Mouse (Mus musculus) T-cell, adult 2 months (primary cell): Measurements from ENCODE around the gene Fmnl3.
A peak's percentile ranks its signal among the peaks of the same experiment; 100 is the strongest.
"Not testable (repeated sequence)": the region's sequence is repeated elsewhere in the genome, so short reads cannot be mapped to it uniquely, and the experiment has no call there.

Experiments
- DNase-seq: peaks from one replicate; pipeline ENCODE4 v3.0.0; 2022; ENCODE audit warnings: low spot score

Gene Fmnl3

DNA sequence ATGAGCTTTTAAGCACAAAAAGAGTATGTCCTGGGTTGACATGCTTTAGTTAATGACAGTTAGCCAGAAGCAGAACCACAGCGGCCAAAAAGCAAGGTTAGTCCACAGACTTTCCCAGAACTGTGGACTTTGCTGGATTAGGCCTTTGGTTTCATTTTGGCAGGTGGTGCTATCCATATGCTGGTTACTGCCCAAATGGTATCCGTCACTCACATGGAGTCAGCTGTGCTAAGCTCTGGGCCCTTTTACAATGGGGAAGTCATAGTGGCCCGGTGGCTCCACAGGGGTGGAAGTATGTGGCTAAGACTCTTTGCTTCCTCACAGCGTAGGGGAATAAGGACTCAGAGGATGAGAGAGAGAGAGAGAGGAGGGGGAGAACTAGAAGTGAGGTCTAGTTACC lies 17.7 kb upstream of the Fmnl3 start:
- no peak for DNase-seq

DNA sequence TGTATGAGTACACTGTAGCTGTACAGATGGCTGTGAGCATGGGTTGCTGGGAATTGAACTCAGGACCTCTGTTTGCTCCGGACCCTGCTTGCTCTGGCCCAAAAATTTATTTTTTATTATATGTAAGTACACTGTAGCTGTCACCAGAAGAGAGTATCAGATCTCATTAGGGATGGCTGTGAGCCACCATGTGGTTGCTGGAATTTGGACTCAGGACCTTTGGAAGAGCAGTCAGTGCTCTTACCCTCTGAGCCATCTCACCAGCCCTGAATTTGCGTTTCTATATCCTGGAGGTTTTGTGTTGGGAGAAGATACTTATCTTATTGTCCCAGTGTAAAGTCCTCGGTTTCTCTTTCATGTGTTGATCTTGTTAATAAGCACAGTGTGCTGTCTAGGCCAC lies 16.5 kb upstream of the Fmnl3 start:
- DNase-seq = no peak

DNA sequence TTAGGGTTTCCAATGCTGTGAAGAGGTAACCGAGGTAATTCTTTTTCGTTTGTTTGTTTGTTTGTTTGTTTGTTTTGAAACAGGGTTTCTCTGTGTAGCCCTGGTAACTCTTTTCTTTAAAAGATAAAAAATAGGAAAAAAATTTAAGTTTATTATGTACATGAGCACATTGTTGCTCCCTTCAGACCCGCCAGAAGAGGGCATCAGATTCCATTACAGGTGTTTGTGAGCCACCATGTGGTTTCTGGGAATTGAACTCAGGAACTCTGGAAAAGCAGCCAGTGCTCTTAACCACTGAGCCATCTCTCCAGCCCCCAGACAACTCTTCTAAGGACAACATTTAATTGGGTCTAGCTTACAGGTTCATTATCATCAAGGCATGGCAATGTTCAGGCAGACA lies 15.8 kb upstream of the Fmnl3 start:
- DNase-seq = not testable (repeated sequence)

DNA sequence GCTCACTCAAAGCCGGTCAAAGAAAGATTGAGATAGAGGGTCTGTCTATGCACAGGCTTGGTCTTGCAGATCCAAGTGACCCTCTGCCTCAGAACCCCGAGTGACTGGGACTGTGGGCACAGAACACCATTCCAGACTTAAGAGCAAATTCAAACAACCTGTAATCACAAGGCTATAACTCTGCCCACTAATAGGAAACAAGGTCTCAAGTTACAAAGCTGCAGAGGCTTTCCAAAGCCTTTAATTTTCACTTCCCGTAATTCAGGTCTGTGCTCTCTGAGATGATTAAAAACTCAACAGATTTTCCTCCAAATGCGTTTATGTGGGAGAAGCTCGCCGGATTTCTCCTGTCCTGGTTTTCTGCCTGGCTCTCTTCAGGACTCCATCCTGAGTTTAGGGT lies 13.8 kb upstream of the Fmnl3 start:
- DNase-seq = no peak

DNA sequence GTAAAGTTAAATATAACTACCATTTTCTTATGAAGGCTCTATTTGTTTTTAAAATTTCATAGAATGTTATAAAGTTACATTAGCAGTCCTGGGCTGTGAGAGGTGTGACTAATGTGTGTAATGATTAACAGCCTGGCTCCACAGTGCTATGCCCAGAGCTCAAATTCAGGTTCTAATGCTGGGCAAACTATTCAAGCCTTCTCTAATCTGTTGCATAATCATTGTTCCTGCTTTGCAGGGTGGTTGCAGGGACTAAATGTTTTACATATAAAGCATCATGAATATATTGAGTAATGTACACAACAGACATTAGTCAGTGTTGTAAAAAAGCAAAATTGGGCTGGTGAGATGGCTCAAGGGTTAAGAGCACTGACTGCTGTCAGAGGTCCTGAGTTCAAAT lies 12.6 kb upstream of the Fmnl3 start:
- no peak for DNase-seq

DNA sequence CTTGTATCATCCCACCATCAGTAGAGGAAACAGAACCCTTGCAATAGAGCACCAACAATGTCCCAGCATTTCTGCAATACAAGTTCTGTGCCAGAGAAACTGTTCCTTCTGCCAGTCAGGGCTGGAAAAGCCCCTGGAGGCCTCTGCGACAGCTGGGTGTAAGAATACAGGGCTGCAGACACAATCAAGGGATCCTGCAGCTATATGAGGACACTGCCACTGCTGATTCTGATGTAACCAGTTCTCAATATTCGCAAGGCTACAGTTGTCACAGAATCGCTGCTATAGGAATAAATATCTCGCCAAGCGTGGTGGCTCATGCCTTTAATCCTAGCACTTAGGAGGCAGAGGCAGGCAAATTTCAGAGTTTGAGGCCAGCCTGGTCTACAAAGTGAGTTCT lies 6.0 kb upstream of the Fmnl3 start:
- DNase-seq = no peak

DNA sequence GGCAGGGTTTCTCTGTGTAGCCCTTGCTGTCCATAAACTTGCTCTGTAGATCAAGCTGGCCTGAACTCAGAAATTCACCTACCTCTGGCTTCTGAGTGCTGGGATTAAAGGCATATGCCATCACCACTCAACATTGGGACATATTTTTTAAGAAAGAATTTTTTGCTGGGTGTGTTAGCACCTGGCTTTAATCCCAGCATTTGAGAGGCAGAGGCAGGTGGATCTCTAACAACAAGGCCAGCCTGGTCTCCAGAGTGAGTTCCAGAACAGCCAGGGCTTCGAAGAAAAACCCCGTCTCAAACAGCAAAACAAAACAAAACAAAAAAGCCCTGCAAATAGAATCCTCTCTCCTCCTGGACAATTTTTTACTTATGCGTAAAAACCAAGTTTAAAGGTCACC lies 5.3 kb upstream of the Fmnl3 start:
- DNase-seq = no peak

DNA sequence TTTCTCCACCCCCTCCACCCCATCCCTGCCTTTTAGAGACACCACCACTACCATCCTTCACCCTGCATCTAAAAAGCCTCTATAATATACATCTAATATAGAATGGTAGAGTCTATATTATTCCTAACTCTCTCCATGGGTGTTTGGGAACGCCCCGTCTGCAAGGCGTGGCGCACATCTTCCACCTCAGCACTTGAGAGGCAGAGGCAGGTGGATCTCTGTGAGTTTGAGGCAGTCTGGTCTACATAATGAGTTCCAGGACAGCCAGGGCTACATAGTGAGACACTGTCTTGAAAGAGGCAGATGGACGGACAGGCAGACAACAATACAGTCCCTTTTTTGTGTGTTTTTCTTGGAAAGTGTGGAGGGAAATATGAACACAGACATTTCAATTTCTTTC lies 4.8 kb upstream of the Fmnl3 start:
- DNase-seq = no peak

DNA sequence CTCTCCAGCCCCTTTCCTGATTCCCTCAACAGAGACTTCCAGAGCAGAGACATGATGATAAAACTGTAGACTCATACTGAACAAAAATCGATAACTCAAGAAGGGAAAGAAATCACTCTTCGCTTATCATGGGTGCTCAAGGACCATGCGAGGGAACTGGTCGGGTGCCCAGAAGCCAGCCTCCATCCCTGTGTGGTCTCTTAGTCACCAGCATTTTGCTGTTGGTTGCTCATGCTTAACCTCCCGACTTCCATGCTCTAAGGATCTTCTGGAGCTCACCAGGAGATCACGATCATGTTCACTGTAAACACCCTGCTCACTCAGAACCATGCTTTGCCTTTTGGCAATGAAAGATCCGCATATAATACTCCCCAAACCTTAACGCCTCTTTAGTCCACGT lies 2.5 kb upstream of the Fmnl3 start:
- DNase-seq = no peak

DNA sequence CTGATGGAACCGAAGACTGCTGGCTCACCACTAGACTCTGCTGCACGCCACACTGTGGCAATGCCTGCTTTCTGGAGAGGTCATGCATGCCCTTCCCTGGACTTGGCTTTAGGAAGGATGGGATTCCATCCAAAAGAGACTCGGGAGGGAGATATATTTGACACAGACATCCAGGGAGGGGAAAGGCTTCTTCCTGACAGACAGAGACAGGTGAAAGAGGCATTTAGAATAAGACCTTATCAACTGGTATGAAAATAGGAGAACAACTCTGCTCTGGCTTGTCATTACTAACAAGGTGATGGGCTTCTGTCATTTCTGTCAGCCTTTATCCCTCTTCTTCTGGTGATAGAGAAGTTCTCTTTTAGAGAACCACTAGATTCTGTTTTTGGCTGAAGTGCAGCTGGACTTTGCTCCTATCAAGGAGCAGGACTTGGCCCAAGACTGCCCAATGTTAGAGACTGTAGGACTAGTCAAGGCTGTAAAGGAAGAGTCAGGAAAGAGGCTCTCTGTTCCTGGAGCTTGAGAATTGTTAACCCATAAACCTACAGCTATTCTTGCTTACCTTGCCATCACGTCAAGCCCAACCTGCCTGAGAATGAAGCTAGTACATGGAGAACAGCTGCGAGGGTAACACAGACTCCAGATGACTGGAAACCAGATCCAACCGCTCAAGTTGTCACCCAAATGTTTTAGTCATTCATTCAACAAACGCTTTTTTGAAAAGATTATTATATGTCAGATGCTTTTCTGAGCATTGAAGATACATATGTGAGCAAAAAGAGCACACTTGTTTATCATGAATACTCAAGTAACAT lies 1.5 kb upstream of the Fmnl3 start:
- no peak for DNase-seq

DNA sequence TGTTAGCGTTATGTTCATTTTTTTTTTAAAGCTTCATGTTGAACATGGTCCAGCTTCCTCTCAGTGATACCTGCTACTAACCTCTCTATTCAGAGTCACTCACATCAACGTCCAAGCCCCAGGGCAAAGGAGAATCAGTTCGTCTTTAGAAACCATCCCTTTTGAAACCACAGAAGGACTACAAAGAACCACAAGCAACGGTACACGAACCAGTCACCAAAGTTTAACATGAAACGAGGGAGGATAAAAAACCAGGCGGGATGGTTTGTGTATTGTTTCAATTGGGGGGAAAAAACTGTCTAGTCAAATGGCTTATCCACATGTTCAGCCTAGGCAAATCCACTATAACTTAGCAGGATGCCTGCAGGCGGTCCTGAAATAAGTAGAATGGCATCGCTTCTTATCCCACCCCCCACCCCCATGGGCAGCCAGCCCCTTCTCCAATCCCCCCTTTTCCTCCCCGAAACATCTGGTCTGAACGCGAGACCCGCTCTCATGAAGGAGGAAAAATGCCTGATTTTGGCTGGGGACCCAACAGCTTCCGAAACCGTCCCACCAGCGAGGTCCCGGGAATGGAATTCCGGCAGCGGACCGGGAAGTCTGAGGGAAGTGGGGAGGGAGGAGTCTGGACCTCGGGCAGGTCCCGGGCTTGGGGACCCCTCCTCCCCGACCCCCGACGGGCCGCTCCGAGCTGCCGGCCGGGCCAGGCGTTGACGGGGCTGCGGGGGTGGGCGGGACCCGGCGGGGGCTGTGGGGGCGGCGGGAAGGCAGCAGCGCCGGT lies 701 bp downstream of the Fmnl3 start:
- no peak for DNase-seq

DNA sequence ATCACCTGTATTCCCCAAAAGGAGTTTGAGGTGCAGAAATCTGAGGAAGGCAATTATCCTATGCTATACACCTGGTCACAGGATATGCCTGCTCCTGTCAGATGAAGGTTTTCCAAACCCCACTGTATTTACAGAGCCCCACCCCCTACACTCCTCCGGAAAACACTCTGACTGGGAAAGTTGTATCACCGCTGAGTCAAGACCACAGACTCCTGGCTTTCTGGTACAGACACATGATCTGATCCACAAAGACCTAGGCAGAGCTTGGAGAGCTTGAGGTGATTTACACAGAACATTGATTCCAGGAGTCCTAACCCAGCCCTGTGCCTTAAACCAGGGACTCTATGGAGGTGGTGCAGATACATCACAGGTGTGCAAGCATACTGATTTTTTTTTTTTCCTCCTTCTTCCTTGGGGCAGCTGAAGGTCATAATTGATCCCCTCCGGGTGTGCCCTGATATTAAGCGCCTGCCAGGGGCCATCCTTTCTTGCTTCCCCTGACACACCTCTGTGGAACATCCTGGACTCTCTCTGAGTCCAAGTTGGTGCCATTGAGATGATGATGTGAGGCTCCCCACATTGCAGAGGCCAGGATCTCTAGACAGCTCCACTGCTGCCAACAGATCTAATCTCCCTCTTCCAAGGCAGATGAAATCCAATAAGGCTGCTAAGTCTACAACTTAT lies 1.6 kb downstream of the Fmnl3 start:
- no peak for DNase-seq

DNA sequence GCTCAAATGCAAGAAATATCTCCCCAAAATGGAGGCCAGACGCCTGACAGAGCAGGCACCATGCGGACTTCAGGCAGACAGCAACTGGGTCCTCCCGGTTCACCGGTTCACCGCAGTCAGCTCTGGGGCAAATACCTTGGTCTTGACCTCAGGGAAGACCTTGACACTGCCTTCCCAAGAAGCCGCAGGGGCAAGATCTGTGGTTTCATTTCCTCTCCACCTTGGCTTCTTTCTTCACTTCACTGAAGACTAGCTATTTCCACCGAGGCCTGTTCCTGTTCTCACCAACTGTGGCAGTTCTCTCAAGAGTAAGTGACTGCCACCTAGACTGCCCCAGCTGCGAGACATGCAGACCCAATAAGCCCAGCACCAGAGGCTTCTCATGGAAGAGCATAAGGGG lies 5.4 kb downstream of the Fmnl3 start:
- DNase-seq = peak; percentile 51

DNA sequence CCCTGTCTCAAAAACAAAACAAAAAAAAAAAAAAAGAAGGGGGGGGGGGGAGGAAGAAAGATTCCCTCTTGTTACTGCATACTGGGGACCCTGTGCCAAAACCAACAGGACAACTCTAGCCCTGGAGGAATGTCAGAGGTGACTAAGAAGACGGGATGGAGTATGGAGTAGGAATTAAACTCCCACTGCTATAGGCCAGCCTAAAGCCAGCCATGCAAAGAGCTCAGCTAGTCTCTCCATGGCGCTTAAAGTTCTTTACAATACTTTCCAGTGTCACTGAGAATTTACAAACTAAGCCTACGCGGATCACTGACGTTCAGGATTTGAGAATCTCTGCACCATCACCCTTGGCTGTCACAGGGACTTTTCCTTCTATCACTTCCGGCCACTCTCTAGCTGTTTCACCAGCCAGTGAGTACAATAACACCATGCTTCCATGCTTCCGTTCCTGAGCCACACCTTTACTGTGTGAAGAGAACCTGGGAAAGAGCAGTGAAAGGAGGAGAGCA lies 6.2 kb downstream of the Fmnl3 start:
- DNase-seq = no peak

DNA sequence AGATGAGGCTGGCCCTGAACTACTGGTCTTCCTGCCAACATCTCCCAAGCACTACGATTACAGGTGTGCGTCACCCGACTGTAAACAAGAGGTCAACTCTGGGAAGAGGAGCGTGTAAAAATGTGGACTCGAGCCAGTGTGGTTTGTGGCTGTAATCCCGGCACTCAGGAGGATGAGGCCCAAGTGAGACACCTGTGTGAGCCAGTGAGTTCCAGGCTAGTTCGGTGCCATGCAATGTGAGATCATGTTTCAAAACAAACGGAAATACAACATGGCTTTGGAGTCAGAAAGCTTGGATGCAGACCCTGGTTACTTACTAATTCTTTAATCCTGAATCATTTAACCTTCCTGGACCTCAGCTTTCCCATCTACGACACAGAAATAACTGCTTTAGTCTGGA lies 11.3 kb downstream of the Fmnl3 start:
- DNase-seq = no peak

DNA sequence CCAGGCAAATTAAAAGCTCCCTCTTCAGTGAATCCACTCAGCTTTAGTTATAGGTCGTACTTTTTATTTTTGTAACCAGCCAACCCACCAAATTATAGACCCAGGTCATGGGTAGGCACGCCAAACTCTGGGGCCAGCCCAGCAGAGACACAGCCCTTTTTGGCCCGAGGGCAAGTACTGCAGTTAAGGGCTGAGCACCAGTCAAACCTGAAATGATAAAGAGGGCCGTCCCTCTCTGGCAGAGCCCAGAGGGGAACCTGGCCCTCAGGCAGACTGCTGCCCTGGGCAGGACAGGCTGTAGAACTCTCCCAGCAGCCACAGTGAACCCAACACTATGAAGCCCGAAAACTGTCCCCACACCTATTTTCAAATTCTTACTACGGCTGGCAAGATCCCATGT lies 13.8 kb downstream of the Fmnl3 start:
- DNase-seq = no peak

DNA sequence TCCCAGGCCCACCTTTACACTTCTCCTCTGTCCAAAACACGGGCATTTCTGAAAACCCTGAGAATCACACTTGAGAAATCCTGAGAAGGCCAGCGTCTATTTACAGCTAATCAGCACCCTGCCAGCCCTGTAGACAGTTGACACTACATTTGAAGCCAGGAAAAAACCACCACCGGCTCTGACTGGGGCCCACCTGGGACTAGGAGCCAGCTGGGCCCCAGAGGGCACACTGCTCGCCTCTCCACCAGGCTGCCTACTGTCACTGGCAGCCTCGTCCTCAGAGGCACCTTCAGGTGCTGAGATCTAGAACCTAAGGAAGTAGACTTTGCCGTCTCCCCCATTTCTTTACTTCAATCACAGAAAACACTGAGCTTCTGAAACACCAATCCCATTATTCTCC lies 14.6 kb downstream of the Fmnl3 start:
- no peak for DNase-seq

DNA sequence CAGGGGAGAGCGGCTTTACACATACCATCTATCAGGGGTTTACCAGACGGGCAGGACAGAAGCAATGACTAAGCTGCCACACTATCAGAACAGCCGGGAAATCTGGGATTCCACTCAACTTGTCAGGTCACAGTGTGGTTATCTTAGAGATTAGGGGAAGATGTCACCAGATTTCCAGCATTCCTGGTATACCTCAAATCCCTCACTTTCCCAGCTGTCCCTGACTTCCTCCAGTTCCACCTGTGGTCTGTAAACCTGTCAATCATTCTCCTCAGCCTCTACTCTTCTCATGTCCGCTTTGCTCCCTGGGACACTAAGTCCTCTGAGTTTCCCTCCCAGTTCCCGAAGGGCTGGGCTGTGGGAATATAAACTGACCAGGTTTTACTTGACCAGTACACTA lies 18.0 kb downstream of the Fmnl3 start:
- DNase-seq = no peak

DNA sequence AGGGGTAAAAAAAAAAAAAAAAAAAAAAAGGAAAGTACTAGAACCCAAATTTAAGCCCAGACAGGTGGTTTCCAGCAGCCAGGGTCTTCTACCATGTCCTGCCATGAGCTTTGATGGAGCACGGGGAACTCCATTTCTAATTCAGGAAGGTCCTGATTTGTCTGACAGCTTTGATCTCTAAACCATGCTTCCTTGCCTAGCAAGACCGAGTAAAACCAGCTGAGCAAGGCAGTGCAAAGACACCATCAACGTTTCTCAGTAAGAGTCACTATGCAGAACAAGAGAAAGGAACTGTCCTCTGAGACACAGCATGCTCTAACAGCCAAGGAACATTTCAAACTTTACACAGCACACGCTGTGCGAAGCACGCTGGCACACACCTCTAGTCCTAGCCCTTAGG lies 18.7 kb downstream of the Fmnl3 start:
- no peak for DNase-seq

DNA sequence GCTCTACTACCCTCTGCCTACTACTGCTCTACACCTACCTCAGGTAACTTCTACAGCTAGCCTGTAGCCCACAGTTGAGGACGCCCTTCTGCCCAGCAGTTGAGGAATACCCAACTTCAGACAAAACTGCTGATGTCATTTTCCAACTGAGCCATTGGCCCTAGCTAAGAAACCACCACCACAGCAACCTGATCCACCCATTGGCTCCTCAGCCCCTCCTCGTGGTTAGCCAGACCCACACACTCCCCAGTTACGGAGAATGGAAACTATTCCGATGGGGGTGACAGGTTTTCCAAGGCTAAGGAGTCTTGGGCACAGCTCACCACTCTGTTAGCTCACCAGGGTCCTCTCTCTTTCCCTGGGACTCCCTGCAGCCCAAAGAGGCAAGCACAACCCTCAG lies 25.3 kb downstream of the Fmnl3 start:
- no peak for DNase-seq

DNA sequence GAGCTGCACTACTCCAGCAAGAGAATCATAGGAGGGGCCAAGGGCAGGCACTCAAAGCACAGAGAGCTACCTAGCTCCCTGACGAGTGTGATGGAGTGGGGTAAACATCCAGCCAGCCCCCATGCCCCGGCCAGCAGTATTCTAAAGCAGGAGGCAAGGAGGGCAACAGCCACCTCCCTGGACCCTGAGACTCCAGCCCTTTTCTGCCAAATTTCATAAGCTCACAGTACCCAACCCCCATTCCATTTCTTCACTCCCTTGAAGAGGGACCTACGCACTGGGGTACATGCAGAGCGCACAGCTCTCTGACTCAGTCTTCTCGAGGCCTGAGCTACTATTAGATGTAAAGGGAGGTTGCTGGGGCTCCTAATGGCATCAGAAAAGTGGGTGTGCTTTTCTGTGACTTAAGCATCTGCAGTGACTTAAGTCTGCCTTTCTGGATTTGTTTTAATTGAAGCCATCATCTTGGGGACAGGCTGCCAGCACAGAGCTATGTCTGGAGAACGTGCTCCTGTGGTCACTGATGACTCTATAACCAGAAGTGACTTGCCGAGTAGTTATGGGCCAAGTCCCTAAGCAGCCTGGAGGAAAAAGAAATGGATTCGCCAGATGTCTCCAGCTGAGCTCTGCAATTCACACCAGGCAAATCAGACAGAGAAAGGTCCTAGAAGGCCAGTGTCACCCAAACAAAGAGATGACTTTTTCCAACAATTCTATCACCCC lies 26.0 kb downstream of the Fmnl3 start:
- no peak for DNase-seq

DNA sequence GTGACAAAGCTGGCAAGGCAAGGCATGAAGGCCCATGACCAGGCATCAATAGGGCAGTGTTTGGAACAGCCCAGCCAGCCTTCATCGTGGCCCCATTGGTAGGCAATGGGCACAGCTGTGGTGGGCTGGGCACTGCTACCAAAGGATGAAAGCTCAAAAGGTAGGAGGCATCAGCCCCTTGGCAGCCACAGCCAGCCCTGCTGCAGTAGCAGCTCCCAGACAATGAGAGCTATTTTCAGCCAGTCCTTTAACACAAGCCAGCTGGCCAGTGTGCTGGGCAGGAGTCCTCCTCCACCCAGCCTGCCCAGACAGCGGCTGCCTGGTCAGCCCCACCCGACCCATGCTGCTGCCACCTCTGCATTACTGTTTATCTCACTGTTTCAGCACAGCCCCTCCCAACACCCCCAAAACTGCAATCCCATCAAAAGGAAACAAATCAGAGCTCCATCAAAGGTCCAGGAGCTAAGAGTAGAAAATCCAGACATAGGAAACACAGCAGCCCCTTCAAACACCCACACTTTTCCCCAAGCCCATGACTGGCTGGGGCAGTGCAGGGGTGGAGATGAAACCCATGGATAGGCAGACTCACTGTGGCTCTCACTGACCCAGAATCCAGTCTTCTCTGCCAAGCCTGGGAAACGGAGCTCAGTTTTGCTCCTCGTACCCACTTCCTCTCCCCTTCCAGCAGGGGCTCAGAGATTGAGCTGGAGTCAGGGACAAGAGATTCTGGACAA lies 26.7 kb downstream of the Fmnl3 start:
- DNase-seq = no peak
